Mouse (Mus musculus): Measurements from ENCODE around the gene Chn2. TPM values are rescaled to one million over a fixed set of nuclear protein-coding genes. Genes with fewer than 3 reads are reported as not detected.

The Chn2 gene
- total and polyA plus RNA-seq, 3 experiments: not detected

DNA sequence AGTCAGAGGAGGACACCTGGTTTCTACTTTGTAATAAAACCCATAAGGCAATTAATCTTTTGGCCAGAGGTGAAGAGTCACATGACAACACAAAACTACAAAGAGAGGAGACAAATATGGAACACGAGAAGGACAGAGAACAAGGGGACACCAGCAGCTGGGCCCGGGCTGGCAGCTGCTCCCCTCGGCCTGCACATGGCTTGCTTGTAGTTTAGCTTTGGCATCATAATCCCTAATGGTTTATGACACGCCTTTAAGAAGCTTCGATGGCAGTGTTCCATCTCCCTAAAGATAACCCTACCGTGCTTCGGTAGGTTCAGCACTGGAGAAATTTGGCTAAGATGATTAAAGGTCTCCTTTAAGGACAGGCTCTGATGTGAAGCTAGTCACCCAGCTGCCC lies 225.2 kb downstream of the Chn2 start:
- H3K9me3 ChIP-seq (replicated peaks; ENCODE audit: insufficient read depth, low read length): no peaks in the 10 kb centered on the region
- H3K9ac ChIP-seq (ENCODE audit: control insufficient read depth, low read depth, low read length, poor library complexity, severe bottlenecking): no peak overlapping the region
- no peak for DNase-seq (ENCODE audit: low read depth, low spot score)
- H3K27ac ChIP-seq (ENCODE audit: control insufficient read depth, low read depth, low read length): no peak overlapping the region
- no peak overlapping the region for H3K4me3 ChIP-seq (ENCODE audit: control insufficient read depth in 1 of 2, insufficient read depth in 1 of 2, low read depth in 2 of 2, low read length in 2 of 2)
- TF ChIP-seq JUND (IDR thresholded peaks at IDR 0.05; ENCODE audit: low read depth, low read length) (no peak), MYB (IDR thresholded peaks at IDR 0.05; ENCODE audit: low read depth, low read length) (no peak), RAD21 (IDR thresholded peaks at IDR 0.05; ENCODE audit: low read depth, low read length) (no peak), SIN3A (IDR thresholded peaks at IDR 0.05; ENCODE audit: low read length) (no peak)
- H3K4me1 ChIP-seq (ENCODE audit: control insufficient read depth in 1 of 2, insufficient read depth in 2 of 2, low read length in 2 of 2): no peaks in the 10 kb centered on the region
- H3K36me3 ChIP-seq (ENCODE audit: control insufficient read depth in 1 of 2, insufficient read depth in 2 of 2, low read length in 2 of 2): no peaks in the 10 kb centered on the region
- H3K27me3 ChIP-seq (ENCODE audit: control insufficient read depth in 1 of 2, insufficient read depth in 2 of 2, low read length in 2 of 2): no peaks in the 10 kb centered on the region
- H3K79me2 ChIP-seq (ENCODE audit: control insufficient read depth, insufficient read depth, low read length, poor library complexity): no peaks in the 10 kb centered on the region

- Histone ChIP-seq H3K36me3 (ENCODE audit: control insufficient read depth in 1 of 2, insufficient read depth in 2 of 2, low read length in 2 of 2) (no peaks in the 10 kb centered on the region), H3K9me3 (replicated peaks; ENCODE audit: insufficient read depth, low read length) (no peaks in the 10 kb centered on the region), H3K9ac (ENCODE audit: control insufficient read depth, low read depth, low read length, poor library complexity, severe bottlenecking) (no peak overlapping the region), H3K27ac (ENCODE audit: control insufficient read depth, low read depth, low read length) (no peak overlapping the region), H3K4me3 (ENCODE audit: control insufficient read depth in 1 of 2, insufficient read depth in 1 of 2, low read depth in 2 of 2, low read length in 2 of 2) (no peak overlapping the region), H3K79me2 (ENCODE audit: control insufficient read depth, insufficient read depth, low read length, poor library complexity) (no peaks in the 10 kb centered on the region), H3K27me3 (ENCODE audit: control insufficient read depth in 1 of 2, insufficient read depth in 2 of 2, low read length in 2 of 2) (no peaks in the 10 kb centered on the region), H3K4me1 (ENCODE audit: control insufficient read depth in 1 of 2, insufficient read depth in 2 of 2, low read length in 2 of 2) (no peaks in the 10 kb centered on the region)
- DNase-seq (ENCODE audit: low read depth, low spot score): no peak
- TF ChIP-seq MXI1 (IDR thresholded peaks at IDR 0.05; ENCODE audit: low read depth, low read length) (no peak), POLR2AphosphoS5 (IDR thresholded peaks at IDR 0.05; ENCODE audit: borderline replicate concordance, low read depth, low read length) (no peak), HCFC1 (IDR thresholded peaks at IDR 0.05; ENCODE audit: low read depth, low read length) (no peak), MAZ (IDR thresholded peaks at IDR 0.05; ENCODE audit: low read depth, low read length) (no peak), MAX (IDR thresholded peaks at IDR 0.05; ENCODE audit: low read length) (no peak)
These were observed 226.0 kb downstream of the Chn2 start for GRCm38 (mm10) chr6:54265384-54265783.

DNA sequence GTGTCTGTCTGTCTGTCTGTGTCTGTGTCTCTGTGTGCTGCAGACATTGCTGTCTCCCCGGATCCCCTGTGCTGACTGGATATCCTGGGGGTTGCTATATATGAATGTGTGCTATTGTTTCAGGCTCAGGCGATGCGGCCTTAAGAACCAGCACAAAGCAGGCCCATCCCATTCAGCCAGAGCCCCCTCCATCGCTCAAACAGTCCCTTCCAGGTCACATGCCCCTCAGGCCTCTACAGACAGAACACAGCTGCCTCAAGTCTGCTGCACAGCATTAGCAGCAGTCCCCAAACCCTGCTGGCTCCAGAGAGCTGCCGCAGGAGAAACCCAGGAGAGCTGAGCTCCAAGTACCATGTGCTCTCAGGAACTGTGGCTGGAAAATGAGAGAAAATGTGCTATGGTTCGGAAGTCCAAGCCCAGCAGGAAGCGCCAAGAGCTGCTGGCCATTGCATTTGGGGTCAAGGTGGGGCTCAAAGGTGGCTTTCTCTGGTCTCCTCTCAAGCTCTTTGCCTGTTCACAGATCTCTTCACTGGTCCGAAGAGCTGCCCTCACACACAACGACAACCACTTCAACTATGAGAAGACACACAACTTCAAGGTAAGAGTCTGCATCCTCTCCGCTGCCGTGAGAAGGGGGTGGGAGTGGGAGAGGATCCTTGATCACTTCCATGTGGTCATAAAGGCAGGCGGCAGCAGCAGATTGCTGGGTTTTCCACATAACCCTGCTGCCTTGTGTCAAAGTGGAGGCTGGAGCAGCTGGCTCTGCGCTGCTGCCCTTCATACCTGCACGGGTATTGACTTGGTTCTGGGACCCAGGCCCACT lies 233.4 kb downstream of the Chn2 start:
- TF ChIP-seq CHD1 (IDR thresholded peaks at IDR 0.05; ENCODE audit: low read depth, low read length) (no peak), TCF12 (IDR thresholded peaks at IDR 0.05; ENCODE audit: low read depth, low read length) (no peak), ETS1 (IDR thresholded peaks at IDR 0.05; ENCODE audit: low read depth, low read length) (no peak), EP300 (IDR thresholded peaks at IDR 0.05; ENCODE audit: low read depth in 1 of 2, low read length in 2 of 2) (no peak), ZC3H11A (IDR thresholded peaks at IDR 0.05; ENCODE audit: low read depth, low read length) (no peak), MYC (IDR thresholded peaks at IDR 0.05; ENCODE audit: low read depth, low read length) (no peak), USF1 (IDR thresholded peaks at IDR 0.05; ENCODE audit: low read depth, low read length) (no peak)
- Histone ChIP-seq H3K27ac (ENCODE audit: control insufficient read depth, low read depth, low read length) (no peak overlapping the region), H3K27me3 (ENCODE audit: control insufficient read depth in 1 of 2, insufficient read depth in 2 of 2, low read length in 2 of 2) (no peaks in the 10 kb centered on the region), H3K9me3 (replicated peaks; ENCODE audit: insufficient read depth, low read length) (no peaks in the 10 kb centered on the region), H3K79me2 (ENCODE audit: control insufficient read depth, insufficient read depth, low read length, poor library complexity) (no peaks in the 10 kb centered on the region), H3K4me3 (ENCODE audit: control insufficient read depth in 1 of 2, insufficient read depth in 1 of 2, low read depth in 2 of 2, low read length in 2 of 2) (no peak overlapping the region), H3K4me1 (ENCODE audit: control insufficient read depth in 1 of 2, insufficient read depth in 2 of 2, low read length in 2 of 2) (no peaks in the 10 kb centered on the region), H3K36me3 (ENCODE audit: control insufficient read depth in 1 of 2, insufficient read depth in 2 of 2, low read length in 2 of 2) (no peaks in the 10 kb centered on the region), H3K9ac (ENCODE audit: control insufficient read depth, low read depth, low read length, poor library complexity, severe bottlenecking) (no peak overlapping the region)
- no peak for DNase-seq (ENCODE audit: low read depth, low spot score)
